Mouse (Mus musculus) c-Kit-positive CD71-positive TER-119-negative erythroid progenitor cells, embryonic 14.5 days (primary cell): Measurements from ENCODE around the gene Ccar1.
A peak's percentile ranks its signal among the peaks of the same experiment; 100 is the strongest.
"Not testable (repeated sequence)": the region's sequence is repeated elsewhere in the genome, so short reads cannot be mapped to it uniquely, and the experiment has no call there.

Experiments used
- DNase-seq: peaks from one replicate; pipeline ENCODE4 v3.0.0-alpha.2; 2013; ENCODE audit warnings: low read depth

Gene Ccar1

DNA sequence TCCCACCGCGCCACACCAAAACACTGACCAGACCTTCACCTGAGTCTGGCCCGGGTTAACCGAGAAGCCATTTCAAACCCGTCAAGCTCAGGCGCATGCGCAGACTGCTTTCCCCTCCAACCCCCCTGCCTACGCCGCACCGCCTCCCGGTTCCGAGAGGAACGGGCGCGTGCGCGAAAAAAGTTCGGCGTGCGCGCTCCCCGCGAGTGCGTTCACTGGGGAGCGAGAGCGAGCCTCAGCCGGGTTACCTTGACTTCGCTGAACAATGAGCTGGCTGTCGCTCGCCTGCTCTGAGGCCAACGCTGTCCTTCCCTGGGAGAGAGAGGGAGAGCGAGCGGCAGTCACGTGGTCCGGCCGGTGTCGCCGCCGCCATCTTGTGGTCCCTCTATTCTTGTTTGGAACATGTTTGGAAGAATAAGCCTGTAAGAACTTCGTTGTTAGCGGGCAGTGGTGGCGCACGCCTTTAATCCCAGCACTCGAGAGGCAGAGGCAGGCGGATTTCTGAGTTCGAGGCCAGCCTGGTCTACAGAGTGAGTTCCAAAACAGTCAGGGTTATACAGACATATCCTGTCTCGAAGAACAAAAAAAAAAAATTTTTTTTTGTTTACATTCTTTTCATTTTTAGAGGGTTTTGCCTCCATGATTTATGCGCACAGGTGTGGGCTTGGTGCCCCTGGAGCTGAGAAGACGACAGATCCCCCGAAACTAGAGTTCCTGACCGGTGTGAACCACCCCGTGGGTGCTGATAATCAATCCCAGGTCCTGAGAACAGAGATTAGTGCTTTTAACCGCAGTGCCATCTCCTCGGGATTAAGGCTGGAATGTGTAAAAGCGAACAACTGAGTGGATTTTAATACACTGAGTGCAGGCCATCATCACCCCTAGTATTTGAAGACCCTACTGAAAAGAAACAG, at the start of gene Ccar1:
Gene Ccar1 (minus strand): TSS at position 110 of the 914 bp plus-strand sequence.
- DNase-seq, result peak; percentile 98

DNA sequence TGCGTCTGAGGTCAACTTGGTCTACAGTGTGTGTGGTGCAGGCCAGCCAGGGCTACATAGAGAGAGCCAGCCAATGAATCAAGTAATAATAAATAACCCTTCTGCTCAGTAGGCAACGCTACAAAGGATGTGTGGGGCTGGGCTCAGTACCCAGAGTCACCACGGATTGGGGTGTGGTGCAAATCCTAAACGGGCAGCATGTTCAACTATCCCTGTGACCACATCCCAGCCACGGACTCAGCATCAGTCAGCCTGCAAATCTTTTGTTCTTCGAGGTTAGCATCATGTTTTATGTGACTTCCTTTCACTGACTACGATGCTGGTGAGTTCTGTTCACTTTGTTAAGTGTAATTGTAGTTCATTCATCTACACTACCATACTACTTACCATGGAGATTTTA, 48.6 kb upstream of the Ccar1 start:
- no peak for DNase-seq

DNA sequence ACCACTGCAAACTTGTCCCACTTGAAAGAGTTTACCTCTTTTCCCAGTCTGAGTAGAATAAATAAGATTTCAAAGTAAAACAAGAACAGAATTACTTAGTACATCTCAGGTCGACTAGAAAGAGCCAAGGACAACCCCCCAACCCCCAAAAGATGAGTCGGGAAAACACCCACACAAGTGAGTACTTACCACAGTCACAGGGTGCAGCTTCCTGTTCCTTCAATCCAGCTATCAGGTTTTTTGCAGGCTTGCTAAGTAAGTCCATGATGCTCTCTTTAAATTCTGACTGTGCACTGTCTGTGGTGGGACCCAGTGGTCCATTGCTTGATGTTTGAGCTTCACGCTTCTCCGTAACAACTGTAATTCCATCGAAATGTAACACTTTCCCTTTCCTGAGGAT, 45.9 kb upstream of the Ccar1 start:
- DNase-seq, result no peak

DNA sequence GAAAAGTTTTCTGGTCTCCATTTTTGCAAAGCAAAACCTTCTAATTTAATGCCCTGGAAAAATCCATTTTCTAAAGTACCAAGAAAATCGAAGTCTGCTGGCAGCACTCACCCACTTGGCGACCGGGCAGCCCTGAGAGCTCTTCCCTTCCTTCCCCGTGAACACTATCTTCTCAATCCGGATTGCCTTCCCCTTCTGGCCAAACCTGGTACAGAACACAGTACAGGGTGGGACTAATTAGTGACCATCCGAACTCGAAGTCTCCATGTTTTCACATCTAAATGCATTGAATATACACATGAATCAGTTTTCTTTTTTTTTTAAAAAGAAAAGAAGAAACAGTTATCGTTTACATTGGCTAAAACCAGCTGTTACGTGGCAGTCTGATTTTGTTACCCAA, 40.7 kb upstream of the Ccar1 start:
- DNase-seq, result no peak

DNA sequence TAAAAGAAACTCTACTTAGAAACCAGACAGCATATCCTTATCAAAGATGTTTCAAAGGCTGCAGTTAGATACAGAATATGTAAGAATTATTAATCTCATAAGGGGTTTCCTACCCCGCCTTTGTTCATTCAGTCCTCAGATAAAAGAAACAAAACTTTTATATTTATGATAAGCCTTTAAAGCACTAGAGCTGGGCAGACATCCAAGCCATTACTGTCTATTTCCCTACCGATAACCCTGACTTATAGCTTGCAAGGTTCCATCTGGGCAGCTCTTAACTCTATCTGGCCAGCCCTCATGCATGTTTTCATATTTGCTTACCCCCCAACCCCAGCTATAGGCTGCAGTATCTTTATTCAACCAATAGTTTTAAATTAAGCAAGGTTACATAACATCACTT, 39.5 kb upstream of the Ccar1 start:
- no peak for DNase-seq

DNA sequence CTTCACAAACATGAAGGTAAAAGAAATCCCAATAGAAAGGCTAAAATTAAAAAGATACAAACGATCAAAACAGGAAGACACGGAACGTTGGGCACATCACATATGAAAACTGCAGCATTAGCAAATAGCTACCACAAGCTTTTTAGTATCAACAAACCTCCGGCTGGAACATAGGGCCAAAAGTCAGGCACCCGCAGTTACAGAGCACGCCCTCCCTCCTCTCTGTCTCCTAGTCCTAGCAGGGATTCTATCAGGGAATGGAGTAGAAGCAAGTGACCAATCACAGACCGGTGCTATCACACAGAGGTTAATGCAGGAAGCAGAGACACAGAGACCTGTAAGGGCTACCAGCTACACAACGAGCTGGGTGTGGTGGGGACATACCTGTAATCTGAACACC, 32.4 kb upstream of the Ccar1 start:
- no peak for DNase-seq

DNA sequence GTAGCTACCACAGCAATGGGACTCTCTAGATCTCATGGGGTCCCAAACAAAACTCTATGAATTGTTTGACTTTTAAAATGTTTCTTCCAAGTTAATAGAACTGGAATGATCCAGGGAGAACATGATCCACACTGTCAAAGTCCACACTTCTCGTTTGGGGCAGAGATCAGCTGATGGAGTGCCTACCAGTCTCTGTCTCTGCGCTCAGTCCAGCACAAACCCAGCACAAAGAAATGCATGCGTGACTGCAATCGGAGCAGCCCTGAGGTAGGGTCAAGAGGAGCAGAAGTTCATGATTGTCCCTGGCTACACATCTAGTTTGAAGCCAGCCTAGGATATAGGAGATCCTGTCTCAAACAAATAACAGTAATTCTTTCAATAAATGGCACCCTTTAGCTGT, 31.3 kb upstream of the Ccar1 start:
- no peak for DNase-seq

DNA sequence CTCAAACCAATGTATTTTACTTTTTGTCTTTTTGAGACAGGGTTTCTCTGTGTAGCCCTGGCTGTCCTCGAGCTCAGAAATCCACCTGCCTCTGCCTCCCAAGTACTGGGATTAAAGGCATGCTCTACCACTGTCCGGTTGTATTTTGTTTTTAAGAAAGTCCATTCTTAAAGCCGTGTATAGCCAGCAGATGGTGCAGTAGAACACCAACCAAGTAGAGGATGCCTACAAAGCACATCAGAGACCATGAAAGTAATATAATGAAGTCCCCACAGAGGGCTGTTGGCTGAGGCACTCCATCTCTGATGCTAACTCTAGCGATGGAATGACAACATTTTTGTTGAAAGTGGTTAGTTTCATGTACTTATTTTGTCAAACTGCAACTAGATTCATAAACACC, 17.9 kb upstream of the Ccar1 start:
- DNase-seq, result no peak

DNA sequence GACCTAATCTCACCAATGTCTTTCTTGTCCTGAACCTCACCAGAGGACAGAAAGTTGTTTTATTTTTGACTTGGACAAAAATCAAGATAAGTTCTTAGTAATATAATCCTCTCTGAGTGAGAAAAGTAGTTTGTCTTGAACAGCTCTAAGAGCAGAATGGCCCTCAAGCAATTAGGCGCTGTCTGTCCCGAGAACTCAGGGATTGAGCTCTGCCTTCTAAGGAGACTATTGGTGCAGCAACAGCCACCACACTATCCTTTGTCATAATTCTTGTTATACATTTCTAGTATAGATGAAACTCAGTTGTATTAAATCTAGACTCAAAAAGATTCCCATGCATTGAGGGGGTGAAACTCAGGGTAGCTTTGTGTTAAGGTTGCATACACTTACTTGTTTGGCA, 16.7 kb upstream of the Ccar1 start:
- DNase-seq, result no peak

DNA sequence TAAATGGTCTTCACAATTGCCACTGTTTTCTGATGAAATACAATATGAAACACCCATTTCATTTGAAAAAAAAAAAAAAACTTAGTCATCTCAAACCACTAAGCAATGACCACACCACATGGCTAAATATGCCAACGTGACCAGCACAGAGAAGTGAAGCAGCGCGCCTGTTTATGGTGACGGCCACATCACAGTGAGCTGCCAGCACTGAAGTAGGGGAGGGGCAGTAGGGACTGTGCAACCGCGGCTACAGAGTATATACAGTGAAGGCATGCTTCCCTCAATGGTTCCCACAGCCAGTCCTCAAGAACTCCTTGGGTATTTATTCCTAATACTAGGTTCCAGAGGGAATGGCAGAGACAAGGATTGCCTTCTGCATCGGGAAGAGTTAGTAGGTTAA, 16.2 kb upstream of the Ccar1 start:
- DNase-seq, result no peak

DNA sequence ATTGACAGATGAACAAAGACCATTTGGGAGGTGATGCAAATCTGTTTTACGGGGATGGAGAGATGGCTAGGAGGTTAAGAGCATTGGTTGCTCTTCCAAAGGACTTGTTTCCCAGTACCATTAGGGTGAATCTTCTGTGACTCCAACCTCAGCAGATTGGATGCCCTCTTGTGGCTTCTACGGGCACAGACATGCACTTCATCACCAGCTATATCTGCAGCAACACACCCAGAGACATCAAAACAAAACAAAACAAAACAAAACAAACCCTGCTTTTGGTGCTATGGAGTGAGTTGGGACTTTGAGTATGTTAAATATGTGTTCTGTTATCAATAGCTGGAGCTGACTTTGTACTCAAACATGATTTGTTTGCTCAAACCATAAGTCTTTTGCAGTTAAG, 12.0 kb upstream of the Ccar1 start:
- DNase-seq, result no peak

DNA sequence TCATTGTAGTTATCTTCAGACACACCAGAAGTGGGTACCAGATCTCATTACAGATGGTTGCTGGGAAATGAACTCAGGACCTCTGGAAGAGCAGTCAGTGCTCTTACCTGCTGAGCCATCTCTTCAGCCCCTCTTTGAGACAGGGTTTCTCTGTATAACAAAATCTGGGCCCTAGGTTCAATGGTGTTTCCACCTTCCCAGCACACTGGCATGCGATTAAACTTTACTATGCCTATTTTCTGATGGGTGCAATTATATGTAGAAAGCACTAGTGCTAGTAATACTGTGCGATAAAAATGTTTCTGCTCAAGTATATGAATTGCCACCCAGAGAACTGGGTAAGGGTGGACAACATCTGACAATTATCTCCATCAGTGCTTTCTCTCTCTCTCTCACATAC, 11.2 kb upstream of the Ccar1 start:
- DNase-seq, result no peak

DNA sequence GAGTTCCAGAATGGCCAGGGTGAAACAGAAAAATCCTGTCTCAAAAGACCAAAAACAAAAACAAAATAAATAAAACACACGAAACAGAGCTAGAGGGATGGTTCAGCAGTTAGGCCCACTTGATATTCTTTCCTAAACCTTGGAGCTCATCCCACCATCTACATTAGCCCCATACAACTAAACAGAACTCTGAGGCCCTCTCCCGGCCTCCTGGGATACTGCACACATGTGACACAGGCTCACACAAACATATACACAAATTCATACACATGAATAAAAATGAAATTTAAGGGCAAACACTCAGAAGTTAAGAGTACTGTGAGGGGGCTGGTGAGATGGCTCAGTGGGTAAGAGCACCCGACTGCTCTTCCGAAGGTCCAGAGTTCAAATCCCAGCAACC, 2.1 kb upstream of the Ccar1 start:
- DNase-seq, result no peak

DNA sequence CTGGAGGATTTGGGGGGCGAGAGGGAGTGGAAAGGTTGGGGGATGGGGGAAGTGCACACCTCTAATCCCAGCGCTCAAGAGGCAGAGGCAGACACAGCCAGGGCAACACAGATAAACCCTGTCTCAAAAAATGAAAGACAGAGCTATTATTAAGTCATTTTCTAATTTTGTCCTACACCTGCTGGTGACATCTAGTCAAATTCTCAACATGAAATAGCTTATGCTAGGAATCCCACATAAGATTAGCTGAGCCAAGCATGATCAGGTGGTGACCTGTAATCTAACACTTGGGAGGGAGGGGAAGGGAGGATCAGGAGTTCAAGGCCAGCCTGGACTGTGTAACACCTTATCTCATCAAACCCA, 986 bp upstream of the Ccar1 start:
- peak; percentile 29 for DNase-seq

DNA sequence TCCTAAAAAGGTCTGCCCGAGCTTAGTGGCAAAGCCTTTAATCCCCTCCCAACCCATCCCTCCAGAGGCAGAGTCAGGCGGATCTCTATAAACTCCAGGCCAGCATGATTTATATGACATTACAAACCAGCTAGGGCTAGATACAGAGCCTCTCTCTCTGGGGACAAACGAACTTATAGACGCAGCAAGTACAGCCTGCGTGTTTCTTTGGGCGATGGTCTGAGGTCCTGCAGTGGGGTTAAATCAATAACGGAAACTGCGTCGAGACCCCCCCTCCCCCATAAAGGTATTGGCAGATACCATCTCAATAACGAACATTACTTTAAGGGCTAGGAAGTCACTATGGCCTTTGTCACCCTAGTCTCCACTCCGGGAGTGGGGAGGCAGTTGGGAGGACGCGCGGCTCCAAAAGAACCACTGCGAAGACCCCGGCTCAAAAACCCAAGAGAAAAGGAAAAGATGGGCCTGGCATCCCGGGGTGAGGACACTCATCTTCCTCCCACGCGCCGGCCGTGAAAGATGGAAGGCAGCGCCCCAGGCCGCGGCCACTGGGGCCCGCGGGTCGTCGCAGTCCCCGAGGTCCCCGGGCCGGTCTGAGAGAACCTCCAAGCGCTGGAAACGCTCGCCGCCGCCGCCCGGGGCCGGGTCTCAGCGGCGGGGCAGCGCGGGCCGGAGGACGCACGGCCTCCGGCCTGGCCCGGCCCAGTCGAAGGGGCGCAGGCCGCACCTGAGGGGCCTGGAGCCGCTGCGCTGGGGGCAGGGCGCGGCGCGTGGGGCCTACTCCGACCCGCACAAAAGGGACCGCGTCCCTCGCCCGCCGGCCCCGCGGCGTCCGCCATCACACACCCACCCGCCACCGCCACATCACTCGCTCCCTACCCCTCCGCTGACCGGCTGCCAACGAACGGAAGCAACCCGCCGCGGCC, 572 bp downstream of the Ccar1 start:
- peak; percentile 14 for DNase-seq

DNA sequence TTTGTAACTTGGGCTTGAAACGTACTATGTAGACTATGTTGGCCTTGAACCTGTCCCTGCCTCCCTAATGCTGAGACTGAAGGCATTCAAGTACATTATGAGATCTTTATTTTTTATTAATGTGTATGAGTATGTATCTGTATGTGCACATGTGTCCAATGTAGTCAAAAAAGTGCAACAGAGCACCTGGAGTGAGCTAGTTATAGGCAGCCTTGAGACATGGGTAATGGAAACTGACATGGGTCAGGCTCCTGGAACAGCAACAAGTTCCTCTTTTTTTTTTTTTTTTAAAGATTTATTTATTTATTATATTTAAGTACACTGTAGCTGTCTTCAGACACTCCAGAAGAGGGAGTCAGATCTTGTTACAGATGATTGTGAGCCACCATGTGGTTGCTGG, 10.3 kb downstream of the Ccar1 start:
- not testable (repeated sequence) for DNase-seq

DNA sequence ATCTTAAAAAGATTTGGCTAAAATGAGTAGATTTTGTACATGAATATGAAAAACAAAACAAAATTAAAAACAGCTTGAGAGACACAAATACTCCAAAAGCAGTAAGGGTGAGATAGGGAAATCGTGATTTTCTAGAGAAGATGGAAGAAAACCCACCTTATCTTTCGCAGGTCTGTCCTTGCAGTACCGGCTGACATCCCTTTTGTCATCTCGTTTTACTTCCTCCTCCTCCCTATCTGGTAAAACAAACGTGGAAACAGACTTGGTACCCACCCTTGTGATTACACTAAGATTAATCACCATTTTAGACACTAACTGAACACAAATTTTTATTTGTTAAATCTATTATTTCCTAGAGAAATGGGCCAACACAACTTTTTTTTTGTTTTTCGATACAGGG, 41.3 kb downstream of the Ccar1 start:
- DNase-seq, result no peak

DNA sequence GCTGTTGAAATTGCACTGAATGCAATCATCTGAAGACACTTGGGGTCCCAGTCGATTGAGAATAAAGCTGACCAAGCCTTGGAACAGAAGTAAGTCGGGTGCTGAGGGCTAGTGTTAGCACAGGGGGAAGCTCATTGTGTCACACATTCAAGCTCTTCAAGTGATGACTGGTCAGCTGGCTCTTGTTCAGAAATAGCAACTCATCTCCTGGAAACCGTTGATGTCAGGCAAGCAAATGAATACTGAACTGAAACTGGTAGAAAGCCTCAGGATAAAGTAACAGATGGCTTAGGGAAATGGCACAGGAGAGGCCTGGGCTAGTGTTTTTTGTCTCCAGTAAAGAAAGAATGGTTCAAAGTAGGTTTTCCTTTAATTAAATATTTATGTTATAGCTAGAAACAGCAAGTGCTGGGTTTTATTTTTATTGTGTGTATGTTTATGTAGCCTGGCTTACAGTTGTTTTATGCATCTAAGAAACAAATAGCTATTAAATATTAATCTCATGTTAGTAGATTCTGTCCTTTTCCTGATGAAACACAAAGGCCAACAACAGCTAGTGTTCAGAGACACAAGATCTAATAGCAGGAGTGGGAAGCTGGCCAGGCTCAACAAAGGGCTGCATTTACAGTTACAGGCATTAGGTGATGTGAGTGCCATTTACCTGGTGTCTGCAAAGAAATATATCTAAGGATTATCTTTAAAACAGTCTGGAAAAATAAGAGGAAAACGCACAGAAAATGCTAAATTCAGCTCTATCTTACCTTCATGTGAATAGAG, 51.9 kb downstream of the Ccar1 start:
- DNase-seq, result no peak

DNA sequence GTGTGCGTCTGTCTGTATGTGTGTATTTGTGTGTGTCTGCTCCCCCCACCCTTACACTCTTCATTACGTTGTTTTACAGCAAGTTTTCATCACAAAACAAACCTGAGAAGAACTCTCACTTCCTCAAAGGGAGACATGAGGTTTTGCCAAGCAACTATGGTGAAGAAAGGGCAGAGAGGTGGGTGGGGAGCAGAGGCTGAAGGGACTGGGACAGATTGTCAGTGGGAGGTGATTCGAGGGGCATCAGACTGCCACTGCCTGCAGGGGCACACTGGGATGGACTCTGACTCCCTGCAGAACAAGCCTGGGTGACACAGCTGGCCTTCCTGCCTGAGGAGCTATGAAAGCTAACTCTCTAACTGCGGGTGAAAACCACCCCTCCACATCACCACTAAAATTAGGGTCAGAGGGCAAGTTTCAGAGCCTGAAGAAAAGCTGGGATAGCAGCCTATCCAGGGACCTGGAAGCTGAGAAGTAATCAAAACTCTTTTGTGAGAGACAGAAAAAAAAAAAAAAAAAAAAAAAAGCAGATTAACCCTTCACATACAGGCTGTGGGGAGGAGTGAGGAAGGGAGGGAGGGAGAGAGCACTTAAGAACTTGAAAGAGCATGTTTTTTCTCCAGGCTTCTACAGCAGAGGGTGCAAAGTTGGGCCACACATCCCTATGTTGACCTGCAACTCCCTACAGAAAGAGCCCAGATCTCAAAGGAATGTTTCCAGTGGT, 55.0 kb downstream of the Ccar1 start:
- no peak for DNase-seq

DNA sequence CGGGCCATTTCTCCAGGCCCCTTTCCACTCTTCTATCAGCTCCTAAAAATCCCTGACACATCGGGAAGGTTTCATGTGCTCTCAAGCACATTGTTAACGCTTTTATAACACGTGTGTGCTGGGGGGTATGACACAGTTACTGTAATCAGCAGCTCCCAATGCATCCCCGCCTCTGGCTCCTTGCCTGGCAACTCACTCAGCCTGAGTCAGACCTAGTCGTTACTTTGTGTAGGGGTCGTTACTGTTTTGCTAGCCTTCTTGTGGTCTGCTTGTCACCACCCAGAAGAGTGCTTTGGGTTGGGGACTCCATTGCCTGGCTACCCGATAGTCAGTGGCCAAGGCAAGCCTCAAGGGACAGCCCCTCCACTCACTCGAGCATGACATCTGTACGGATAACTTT, 61.3 kb downstream of the Ccar1 start:
- no peak for DNase-seq

DNA sequence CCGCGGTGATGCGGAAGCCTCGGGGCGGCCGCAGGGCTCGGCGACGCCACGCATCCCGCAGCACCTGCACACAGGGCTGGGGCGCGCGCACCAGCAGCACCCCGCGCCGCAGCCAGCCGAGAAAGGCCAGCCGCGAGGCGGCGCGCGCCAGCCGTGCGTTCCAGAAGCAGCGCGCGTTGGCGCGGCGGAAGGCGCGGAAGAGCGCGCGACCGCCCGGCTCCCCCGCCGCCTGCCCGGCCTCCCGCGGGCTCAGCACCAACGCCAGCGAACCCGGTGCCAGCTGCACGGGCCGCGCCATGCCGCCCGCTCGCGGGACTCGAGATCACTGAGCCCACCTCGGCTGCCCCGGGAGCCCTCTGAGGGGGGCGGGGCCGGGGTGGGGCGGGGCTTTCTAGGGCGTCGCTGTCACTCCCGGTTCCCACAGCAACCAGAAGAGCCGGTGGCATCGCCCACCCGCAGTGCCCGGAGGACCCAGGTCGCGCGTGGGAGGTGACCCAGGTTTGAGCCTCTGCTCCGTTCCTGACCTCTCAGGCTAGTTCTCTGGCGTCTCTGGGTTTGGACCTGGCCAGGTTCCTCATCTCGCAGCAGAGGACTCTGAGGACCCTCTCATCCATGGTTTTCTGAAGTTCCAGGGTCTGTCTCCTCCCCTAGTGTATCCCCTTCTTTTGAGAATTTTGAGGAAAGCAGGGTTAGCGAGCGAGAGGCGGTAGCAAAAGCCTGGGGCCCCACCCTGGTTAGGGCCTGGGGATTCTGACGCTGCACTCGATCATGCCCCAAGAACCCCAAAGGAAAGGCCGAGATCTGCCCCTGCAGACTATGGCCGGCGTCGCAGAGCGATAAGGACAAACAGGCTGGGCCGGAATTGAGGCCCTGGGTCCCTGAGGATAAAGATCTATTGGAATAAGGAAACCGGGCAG, 66.1 kb downstream of the Ccar1 start, which contains the start of gene Stox1:
Gene Stox1 (minus strand): TSS at position 358 of the 917 bp plus-strand sequence.
- DNase-seq, result peak; percentile 29
